Mouse (Mus musculus) frontal cortex, adult (tissue): ENCODE results near the gene Ciita.

Source experiments
- ATAC-seq: cut with Nextera tagmentation; 2 replicates; pipeline ENCODE4 v1.9.2; 2017; ENCODE audit warnings: mild to moderate bottlenecking, moderate library complexity, mixed read lengths; ENCODE audit not compliant: low TSS enrichment

Gene Ciita

DNA sequence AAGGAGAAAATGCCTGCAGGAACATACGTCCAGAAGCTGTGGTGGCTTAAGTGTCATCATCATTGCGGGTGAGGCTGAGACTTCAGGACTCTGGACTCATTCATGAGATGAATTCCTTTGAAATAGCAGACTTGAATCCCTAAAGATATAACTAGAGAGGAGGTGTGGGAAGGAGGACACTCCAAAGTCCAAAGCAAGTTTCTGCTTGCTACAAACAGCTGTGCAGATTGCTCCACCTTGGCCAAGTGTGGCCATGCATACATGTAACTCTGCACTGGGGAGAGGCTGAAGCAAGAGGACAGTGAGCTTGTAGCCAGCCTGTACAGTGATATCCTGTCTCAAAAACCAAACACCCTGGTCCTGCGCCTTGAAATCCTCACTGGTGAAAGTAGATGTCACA is 7.9 kb upstream of the Ciita start:
- ATAC-seq: no peak

- ATAC-seq: no peak
These were observed 4.9 kb upstream of the Ciita start for GRCm38 (mm10) chr16:10474956-10475355.

- no peak for ATAC-seq
These were observed 3.9 kb upstream of the Ciita start for GRCm38 (mm10) chr16:10475919-10476318.

DNA sequence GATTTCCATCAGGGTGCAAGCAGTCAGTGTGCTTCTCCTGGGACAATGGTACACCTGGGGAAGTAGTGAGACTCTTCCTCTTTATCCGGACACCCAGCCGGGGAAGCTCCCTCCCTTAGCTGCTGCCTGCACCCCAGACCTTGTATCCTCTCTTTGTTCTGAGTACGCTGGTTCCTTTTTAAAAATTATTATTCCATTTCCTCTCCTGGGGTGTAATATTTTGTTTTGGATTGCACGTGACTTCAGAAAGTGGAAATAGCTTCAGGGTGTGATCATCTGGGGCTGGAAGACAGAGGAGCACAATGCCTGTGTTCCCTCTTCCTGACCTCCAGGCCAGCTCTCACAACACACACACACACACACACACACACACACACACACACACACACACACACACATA is 2.5 kb downstream of the Ciita start:
- no peak for ATAC-seq

DNA sequence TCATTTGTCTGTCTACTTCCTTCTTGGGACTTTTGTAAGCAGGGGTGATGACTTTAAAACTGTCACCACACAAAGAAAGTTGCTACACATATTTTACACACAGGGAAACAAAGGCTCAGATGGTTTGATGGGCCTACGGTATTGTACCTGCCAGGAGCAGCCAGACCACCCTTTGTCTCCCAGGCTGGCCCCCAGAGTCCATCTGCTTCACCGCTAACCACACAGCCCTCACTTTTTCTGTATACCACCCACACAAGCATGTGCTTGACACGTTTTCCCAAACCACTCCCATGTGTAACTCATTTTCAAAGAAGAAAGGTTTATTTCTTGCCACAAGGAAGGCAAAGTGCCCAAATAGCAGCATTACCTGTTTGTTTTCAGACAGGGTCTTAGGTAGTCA is 7.1 kb downstream of the Ciita start:
- ATAC-seq: no peak

DNA sequence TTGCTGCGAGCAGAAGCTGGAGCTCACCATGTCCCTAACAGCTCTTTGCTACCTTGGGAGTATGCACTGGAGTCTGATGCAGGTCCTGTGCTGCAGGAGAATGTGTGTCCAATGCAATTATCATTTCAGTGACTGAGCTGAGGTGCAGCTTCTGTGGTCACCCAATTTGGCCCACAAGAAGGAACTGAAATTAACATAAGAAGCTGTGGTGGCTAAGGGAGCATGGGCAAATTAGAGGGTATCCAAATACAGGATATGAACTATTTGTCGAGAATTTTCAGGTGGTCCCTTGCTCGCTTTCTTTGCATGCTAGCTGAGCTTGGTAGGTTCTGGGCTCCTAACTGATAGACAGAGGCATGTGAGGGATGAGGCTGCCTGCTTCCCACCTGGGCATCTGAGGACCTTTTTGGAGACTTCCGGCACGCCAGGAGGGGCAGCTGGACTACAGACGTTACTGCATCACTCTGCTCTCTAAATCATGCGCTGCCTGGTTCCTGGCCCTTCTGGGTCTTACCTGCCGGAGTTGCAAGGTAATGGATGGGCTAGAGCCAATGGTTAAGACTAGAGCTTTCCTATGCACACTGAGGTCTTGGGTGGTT is 8.1 kb downstream of the Ciita start:
- ATAC-seq: no peak

DNA sequence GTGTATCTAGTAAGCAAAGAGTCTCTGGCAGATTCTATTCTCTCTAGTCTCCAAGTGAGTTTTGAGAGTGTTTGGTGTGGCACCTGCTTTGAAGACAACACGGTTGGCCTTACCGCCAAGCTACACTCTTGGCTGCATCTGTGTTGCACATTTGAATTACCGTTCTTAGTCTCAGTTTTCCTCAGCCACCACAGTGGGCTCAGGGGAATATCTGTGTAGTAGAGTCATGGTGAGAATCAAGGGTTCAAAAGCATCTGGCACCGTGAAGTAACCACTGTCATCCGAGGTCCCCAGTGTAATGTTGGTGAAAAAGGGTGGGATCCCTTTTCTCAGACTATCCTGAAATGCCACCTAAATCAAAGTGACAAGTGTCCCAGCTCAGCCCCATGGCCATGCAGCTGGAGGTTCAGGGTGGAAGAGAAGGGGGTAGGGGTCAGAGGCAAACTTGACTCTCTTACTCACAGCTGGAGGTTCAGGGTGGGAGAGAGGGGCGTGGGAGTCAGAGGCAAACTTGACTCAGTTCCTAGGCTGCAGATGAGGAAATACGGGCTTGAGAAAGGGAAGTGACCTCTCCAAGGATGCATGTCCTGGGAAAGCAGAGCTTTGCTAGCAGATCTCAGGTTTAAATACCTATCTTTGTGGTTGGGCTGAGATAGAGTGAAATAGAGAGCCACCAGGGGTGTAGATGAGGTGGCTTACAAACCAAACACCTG is 9.1 kb downstream of the Ciita start:
- ATAC-seq: no peak

DNA sequence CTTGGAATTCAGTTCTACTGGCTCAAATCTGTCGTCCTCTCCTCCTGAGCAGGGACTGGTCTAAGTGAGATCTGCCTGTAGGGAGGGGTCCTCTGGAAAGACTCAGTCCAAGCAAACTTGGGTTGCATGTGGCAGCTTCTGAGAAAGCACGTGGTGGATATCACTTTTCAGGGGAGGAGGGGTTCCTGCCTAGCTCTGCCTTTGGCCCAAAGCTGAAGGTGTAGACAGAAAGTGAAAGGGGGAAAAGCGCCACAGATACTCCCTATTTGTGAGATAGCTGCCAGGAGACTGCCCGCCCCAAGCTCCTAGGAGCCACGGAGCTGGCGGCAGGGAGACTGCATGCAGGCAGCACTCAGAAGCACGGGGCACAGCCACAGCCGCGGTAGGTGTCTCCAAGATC is 9.6 kb downstream of the Ciita start:
- ATAC-seq: peak; percentile 44; the same call in 1 of the 2 replicates

GRCm38 (mm10) chr16:10489904-10490457 is 10.1 kb downstream of the Ciita start:
- 0 out of 2 replicates have a peak, but pooled peaks have one; percentile 20 for ATAC-seq

DNA sequence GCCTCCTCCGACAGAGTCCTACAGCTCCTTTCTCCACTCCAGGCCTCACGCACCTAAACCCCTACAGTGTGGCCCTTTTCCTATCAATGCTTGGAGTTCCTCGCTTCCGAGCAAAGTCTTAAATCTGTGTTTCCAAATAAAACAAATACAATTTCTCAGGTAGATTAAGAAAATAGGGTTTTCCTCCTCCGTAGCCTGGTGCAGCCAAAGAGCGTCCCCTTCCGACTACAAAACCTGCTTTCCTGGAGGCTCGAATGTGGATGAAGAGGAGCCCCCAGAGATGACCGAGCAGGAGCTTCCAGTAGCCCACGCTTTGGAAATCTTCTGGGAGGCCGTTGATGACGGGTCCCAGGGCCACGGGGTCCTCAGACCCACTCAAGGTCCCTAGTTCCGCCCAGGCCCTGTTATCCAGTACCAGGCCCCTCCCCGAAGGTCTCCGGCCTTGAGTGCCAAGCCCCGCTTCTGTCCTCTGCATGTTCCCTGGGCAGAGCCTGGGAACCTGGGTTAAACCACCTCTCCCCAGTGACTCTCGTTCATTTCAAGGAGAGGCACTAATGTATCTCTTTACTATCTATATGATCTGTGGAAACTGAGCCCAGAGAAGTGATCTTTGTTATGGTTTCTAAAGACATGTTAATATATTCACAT is 10.8 kb downstream of the Ciita start:
- ATAC-seq: no peak

GRCm38 (mm10) chr16:10491716-10492115 is 11.9 kb downstream of the Ciita start:
- ATAC-seq: no peak

DNA sequence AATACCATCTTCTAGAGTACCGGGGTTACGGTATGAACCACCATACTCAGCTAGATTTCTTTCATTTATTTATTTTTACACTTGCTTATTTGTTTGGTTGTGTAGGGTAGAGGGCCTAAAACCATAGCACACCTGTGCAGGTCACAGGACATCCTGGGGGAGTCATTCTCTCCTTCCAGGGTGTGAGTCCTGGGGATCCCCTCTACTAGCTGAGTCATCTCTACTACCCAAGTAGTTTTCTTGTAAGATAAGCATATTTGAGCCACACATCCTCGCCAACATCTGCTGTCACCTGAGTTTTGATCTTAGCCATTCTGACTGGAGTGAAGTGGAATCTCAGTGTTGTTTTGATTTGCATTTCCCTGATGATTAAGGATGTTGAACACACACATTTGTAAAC is 12.7 kb downstream of the Ciita start:
- no peak for ATAC-seq

- ATAC-seq: no peak
These were observed 16.0 kb downstream of the Ciita start for GRCm38 (mm10) chr16:10495824-10496298.

DNA sequence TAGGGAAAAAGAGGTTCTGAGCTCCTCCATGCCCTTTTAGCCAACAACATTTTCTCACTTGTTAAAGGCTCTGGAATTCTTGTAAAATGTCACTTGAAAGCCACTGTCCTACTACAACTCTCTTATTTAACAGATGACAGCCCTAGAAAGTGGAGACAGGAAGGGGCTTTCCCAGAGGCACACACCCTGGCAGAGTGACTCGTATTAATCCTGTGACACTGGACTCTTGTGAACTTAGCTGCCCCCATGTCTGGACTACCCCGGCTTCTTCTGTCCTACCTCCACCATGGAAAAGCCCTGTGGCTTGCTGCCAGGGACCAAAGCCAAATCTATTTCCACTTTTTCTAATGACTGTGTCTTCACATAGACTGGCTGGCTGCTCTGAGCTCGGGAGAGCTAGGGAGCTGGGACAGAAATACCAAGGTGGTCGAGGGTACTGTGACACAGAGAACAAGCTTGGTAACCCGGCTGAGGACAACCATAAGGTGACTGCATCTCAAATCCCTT is 18.3 kb downstream of the Ciita start:
- ATAC-seq: no peak

DNA sequence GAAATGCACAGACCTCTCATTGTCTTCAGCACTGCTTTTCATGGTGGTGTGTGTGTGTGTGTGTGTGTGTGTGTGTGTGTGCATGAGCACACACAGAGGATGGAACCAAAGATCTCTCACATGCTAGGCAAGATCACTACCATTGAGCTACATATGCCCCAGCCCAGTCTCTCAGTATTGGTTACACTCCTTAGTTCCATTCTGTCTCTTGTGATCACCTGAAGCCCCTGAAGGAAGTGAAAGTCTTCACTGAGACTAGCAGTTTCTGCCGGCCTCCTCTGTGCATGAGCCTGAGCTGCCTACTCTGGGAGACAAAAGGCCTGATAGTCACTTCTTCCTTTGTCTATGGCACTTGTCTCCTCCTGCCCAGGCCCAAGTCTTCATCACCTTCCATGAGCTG is 19.3 kb downstream of the Ciita start:
- no peak for ATAC-seq

GRCm38 (mm10) chr16:10501865-10502264 is 22.0 kb downstream of the Ciita start:
- no peak for ATAC-seq

DNA sequence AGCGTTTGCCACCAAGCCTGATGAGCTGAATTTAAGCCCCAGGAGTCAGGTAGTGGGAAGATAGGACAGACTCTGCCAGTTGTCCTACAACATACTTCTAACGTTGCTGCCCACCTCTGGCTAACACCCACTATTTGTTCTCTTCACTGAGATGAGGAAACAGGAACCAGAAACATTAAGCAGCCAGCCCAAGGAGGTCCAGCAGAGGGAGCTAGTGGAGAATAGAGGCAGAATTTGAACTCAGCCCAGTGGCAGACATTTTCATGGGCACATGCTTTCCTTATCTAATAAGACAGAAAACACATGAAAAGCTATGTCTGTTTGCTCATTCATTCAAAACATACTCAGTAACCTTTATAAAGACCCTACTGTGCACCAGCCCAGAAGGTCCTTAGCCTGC is 23.2 kb downstream of the Ciita start:
- ATAC-seq: no peak

GRCm38 (mm10) chr16:10507445-10507844 is 27.6 kb downstream of the Ciita start:
- no peak for ATAC-seq

- ATAC-seq: no peak
These were observed 28.8 kb downstream of the Ciita start for GRCm38 (mm10) chr16:10508691-10509090.

GRCm38 (mm10) chr16:10510477-10511133 is 30.7 kb downstream of the Ciita start:
- ATAC-seq: no peak

- ATAC-seq: no peak
These were observed 31.3 kb downstream of the Ciita start for GRCm38 (mm10) chr16:10511134-10511520.

GRCm38 (mm10) chr16:10515953-10516572 is 36.2 kb downstream of the Ciita start:
- ATAC-seq: no peak
